Mouse (Mus musculus): ENCODE results near the gene Atp1b3. TPM values are rescaled to one million over a fixed set of nuclear protein-coding genes. Genes with fewer than 3 reads are reported as not detected.

Gene Atp1b3
- polyA plus RNA-seq, 2 experiments: 81.2 to 138 TPM

DNA sequence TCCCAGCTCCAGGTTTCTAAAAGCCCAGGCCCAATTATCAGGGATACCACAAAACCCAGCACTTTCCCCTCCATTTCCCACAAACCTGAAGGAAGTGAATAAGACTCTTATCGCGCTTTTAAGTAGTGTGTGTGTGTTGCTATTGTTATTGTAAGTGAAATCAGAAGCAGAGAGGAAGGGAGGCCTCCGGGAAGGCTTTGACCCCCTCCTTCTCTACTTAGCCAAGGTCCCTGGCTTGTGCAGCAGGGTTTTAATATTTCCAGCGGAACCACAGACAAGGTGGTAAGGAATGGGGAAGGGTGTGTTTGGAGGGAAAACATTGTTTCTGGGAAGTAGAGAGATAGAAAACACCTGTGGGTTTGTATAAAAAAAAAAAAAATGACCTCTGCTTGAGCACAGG is 34.4 kb upstream of the Atp1b3 start:
- WGBS: 41% methylated on average over 4 of the region's 4 CpGs
- 0 out of 2 replicates have a peak, but pooled peaks cover 3% of the 10 kb centered on the region for H3K4me1 ChIP-seq (ENCODE audit: control insufficient read depth, insufficient read depth, low read length)
- no peak overlapping the region for H3K4me2 ChIP-seq (replicated peaks; ENCODE audit: low read depth, low read length, severe bottlenecking)
- no peaks in the 10 kb centered on the region for H3K9me3 ChIP-seq (ENCODE audit: control insufficient read depth, low read length)
- H3K9ac ChIP-seq (ENCODE audit: low read depth, low read length, severe bottlenecking): no peak overlapping the region
- no peak overlapping the region for H3K27ac ChIP-seq (replicated peaks; ENCODE audit: low read depth, low read length)
- no peaks in the 10 kb centered on the region for H3K27me3 ChIP-seq (ENCODE audit: control insufficient read depth, insufficient read depth, low read length)
- ATAC-seq (ENCODE audit: low FRiP score, low read depth): no peak
- no peaks in the 10 kb centered on the region for H3K36me3 ChIP-seq (ENCODE audit: control insufficient read depth, insufficient read depth, low read length)
- no peak for TF ChIP-seq POLR2A (IDR thresholded peaks at IDR 0.05; ENCODE audit: borderline replicate concordance, extremely low read depth, insufficient read depth, insufficient read length)
- no peak for DNase-seq (ENCODE audit: low spot score)
- H3K4me3 ChIP-seq (replicated peaks; ENCODE audit: low read length): no peak overlapping the region

- Histone ChIP-seq H3K27me3 (ENCODE audit: control insufficient read depth, insufficient read depth, low read length) (no peaks in the 10 kb centered on the region), H3K4me2 (replicated peaks; ENCODE audit: low read depth, low read length, severe bottlenecking) (no peak overlapping the region), H3K4me1 (ENCODE audit: control insufficient read depth, insufficient read depth, low read length) (0 out of 2 replicates have a peak, but pooled peaks cover 3% of the 10 kb centered on the region), H3K36me3 (ENCODE audit: control insufficient read depth, insufficient read depth, low read length) (no peaks in the 10 kb centered on the region), H3K4me3 (replicated peaks; ENCODE audit: low read length) (no peak overlapping the region), H3K27ac (replicated peaks; ENCODE audit: low read depth, low read length) (no peak overlapping the region), H3K9me3 (ENCODE audit: control insufficient read depth, low read length) (no peaks in the 10 kb centered on the region), H3K9ac (ENCODE audit: low read depth, low read length, severe bottlenecking) (no peak overlapping the region)
- TF ChIP-seq POLR2A (IDR thresholded peaks at IDR 0.05; ENCODE audit: borderline replicate concordance, extremely low read depth, insufficient read depth, insufficient read length): no peak
- ATAC-seq (ENCODE audit: low FRiP score, low read depth) (no peak), DNase-seq (ENCODE audit: low spot score) (no peak)
- 44% methylated on average over 8 of the region's 8 CpGs for WGBS
Observed at GRCm38 (mm10) chr9:96398165-96398564, 33.9 kb upstream of the Atp1b3 start.

- no peak for DNase-seq (ENCODE audit: low spot score)
- H3K4me3 ChIP-seq (replicated peaks; ENCODE audit: low read length): no peak overlapping the region
- H3K9ac ChIP-seq (ENCODE audit: low read depth, low read length, severe bottlenecking): no peak overlapping the region
- H3K27ac ChIP-seq (replicated peaks; ENCODE audit: low read depth, low read length): no peak overlapping the region
- no peaks in the 10 kb centered on the region for H3K27me3 ChIP-seq (ENCODE audit: control insufficient read depth, insufficient read depth, low read length)
- H3K4me2 ChIP-seq (replicated peaks; ENCODE audit: low read depth, low read length, severe bottlenecking): no peak overlapping the region
- 0 out of 2 replicates have a peak, but pooled peaks cover 3% of the 10 kb centered on the region for H3K4me1 ChIP-seq (ENCODE audit: control insufficient read depth, insufficient read depth, low read length)
- 58% methylated on average over 16 of the region's 16 CpGs for WGBS
- no peak for TF ChIP-seq POLR2A (IDR thresholded peaks at IDR 0.05; ENCODE audit: borderline replicate concordance, extremely low read depth, insufficient read depth, insufficient read length)
- no peak for ATAC-seq (ENCODE audit: low FRiP score, low read depth)
- no peaks in the 10 kb centered on the region for H3K36me3 ChIP-seq (ENCODE audit: control insufficient read depth, insufficient read depth, low read length)
- H3K9me3 ChIP-seq (ENCODE audit: control insufficient read depth, low read length): no peaks in the 10 kb centered on the region
Observed at GRCm38 (mm10) chr9:96394910-96395690, 30.9 kb upstream of the Atp1b3 start.

DNA sequence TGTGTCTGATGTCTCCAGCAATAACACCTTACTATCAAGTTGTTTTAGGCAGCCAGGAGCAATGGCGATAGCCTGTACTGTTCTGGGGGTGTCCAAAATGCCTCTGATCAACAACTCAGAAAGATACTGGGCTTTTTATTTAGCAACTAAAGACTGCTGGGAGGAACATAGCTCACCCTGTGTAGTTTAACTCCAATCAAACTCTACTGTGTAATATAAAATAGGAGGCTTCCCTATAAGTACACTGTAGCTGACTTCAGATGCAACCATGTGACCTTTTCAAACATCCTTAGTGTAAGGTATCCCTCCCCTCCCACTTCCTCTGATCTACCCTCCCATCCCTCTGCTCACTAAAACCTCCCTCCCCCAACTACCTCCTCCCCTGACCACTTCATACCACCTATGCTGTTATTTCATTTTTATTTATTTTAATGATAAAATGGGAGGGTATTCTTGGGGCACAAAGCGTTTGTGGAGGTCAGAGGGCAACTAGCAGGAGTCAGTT is 29.5 kb upstream of the Atp1b3 start:
- no peak overlapping the region for H3K4me2 ChIP-seq (replicated peaks; ENCODE audit: low read depth, low read length, severe bottlenecking)
- 0 out of 2 replicates have a peak, but pooled peaks cover 3% of the 10 kb centered on the region for H3K4me1 ChIP-seq (ENCODE audit: control insufficient read depth, insufficient read depth, low read length)
- no peaks in the 10 kb centered on the region for H3K27me3 ChIP-seq (ENCODE audit: control insufficient read depth, insufficient read depth, low read length)
- H3K36me3 ChIP-seq (ENCODE audit: control insufficient read depth, insufficient read depth, low read length): no peaks in the 10 kb centered on the region
- no peak for DNase-seq (ENCODE audit: low spot score)
- no peak overlapping the region for H3K27ac ChIP-seq (replicated peaks; ENCODE audit: low read depth, low read length)
- no peak overlapping the region for H3K9ac ChIP-seq (ENCODE audit: low read depth, low read length, severe bottlenecking)
- TF ChIP-seq POLR2A (IDR thresholded peaks at IDR 0.05; ENCODE audit: borderline replicate concordance, extremely low read depth, insufficient read depth, insufficient read length): no peak
- no peak for ATAC-seq (ENCODE audit: low FRiP score, low read depth)
- H3K4me3 ChIP-seq (replicated peaks; ENCODE audit: low read length): no peak overlapping the region
- 79% methylated on average over 2 of the region's 2 CpGs for WGBS
- H3K9me3 ChIP-seq (ENCODE audit: control insufficient read depth, low read length): no peaks in the 10 kb centered on the region

- WGBS: 93% methylated on average over 5 of the region's 5 CpGs
- H3K4me1 ChIP-seq (ENCODE audit: control insufficient read depth, insufficient read depth, low read length): 0 out of 2 replicates have a peak, but pooled peaks cover 3% of the 10 kb centered on the region
Observed at GRCm38 (mm10) chr9:96393112-96393511, 28.9 kb upstream of the Atp1b3 start.

More at GRCm38 (mm10) chr9:96393112-96393511, 28.9 kb upstream of the Atp1b3 start:
- H3K4me3 ChIP-seq (replicated peaks; ENCODE audit: low read length): no peak overlapping the region
- no peak for TF ChIP-seq POLR2A (IDR thresholded peaks at IDR 0.05; ENCODE audit: borderline replicate concordance, extremely low read depth, insufficient read depth, insufficient read length)
- H3K27me3 ChIP-seq (ENCODE audit: control insufficient read depth, insufficient read depth, low read length): no peaks in the 10 kb centered on the region
- H3K9ac ChIP-seq (ENCODE audit: low read depth, low read length, severe bottlenecking): no peak overlapping the region
- no peak for DNase-seq (ENCODE audit: low spot score)
- no peak overlapping the region for H3K27ac ChIP-seq (replicated peaks; ENCODE audit: low read depth, low read length)
- no peaks in the 10 kb centered on the region for H3K36me3 ChIP-seq (ENCODE audit: control insufficient read depth, insufficient read depth, low read length)
- H3K9me3 ChIP-seq (ENCODE audit: control insufficient read depth, low read length): no peaks in the 10 kb centered on the region
- no peak for ATAC-seq (ENCODE audit: low FRiP score, low read depth)
- no peak overlapping the region for H3K4me2 ChIP-seq (replicated peaks; ENCODE audit: low read depth, low read length, severe bottlenecking)

Data from limb, embryonic 14.5 days (tissue).